Mouse (Mus musculus) heart, embryonic 16.5 days (tissue): Measurements from ENCODE around the gene Ube2n. TPM values are rescaled to one million over a fixed set of nuclear protein-coding genes. Genes with fewer than 3 reads are reported as not detected.

Source experiments
- ATAC-seq: fragments of 200-750 bp; cut with Nextera tagmentation; replicated peaks from 2 replicates; pipeline ENCODE4 v1.8.0; 2017; ENCODE audit warnings: moderate number of reproducible peaks; ENCODE audit not compliant: insufficient read depth, low FRiP score; ENCODE audit errors: extremely low read depth
- H3K27ac ChIP-seq: fragments of 300-500 bp; sonication (generic); 2 replicates; pipeline ENCODE4 v1.5.1; 2014; ENCODE audit warnings: mild to moderate bottlenecking, low read length, control low read depth, moderate library complexity
- H3K27me3 ChIP-seq: fragments of 300-500 bp; sonication (generic); 2 replicates; pipeline ENCODE4 v1.6.1; 2014; ENCODE audit warnings: low read length, mixed read lengths; ENCODE audit not compliant: control insufficient read depth, insufficient read depth
- H3K36me3 ChIP-seq: fragments of 300-500 bp; sonication (generic); 2 replicates; pipeline ENCODE4 v1.6.1; 2014; ENCODE audit not compliant: control insufficient read depth, insufficient read depth
- H3K4me1 ChIP-seq: fragments of 300-500 bp; sonication (generic); 2 replicates; pipeline ENCODE4 v1.6.1; 2014; ENCODE audit warnings: low read length, mixed read lengths; ENCODE audit not compliant: control insufficient read depth, insufficient read depth
- H3K4me2 ChIP-seq: fragments of 300-500 bp; sonication (generic); 2 replicates; pipeline ENCODE4 v1.6.1; 2014; ENCODE audit warnings: low read depth, mild to moderate bottlenecking, control low read depth, low read length
- H3K4me3 ChIP-seq: fragments of 300-500 bp; sonication (generic); 2 replicates; pipeline ENCODE4 v1.5.1; 2014; ENCODE audit warnings: mild to moderate bottlenecking, control low read depth, low read length
- H3K9ac ChIP-seq: fragments of 300-500 bp; sonication (generic); 2 replicates; pipeline ENCODE4 v1.6.1; 2014; ENCODE audit warnings: low read length, control low read depth
- H3K9me3 ChIP-seq: fragments of 300-500 bp; sonication (generic); replicated peaks from 2 replicates; pipeline ENCODE4 v1.6.1; 2016; ENCODE audit warnings: low read length; ENCODE audit not compliant: control insufficient read depth
- WGBS: fragments of 180-500 bp; shearing (Covaris S2); extraction: QIAGEN DNeasy Blood & Tissue Kit; methylation state at CpG from one replicate; pipeline ENCODE4 v1.1.7; 2014; 5-methylcytosine and 5-hydroxymethylcytosine counted together
- polyA plus RNA-seq: library from polyadenylated mRNA; unstranded; fragments of >200 nt; fragmentation: Nextera tagmentation; extraction: Ambion mirVana; gene quantifications from 2 replicates; pipeline ENCODE4 v1.2.1, GENCODE M21; 2015

The Ube2n gene
- polyA plus RNA-seq, 1 experiment from 2014 or later: 246 TPM

GRCm38 (mm10) chr10:95566786-95567185 lies 51.8 kb downstream of the Ube2n start:
- no peaks in the 10 kb centered on the region for H3K27me3 ChIP-seq
- H3K4me1 ChIP-seq: peaks cover 11% of the 10 kb centered on the region
- H3K9ac ChIP-seq: no peak overlapping the region
- WGBS: 84% methylated on average over 3 of the region's 3 CpGs
- no peaks in the 10 kb centered on the region for H3K9me3 ChIP-seq
- no peak for ATAC-seq
- H3K36me3 ChIP-seq: no peaks in the 10 kb centered on the region
- H3K4me2 ChIP-seq: no peak overlapping the region
- H3K4me3 ChIP-seq: no peak overlapping the region
- no peak overlapping the region for H3K27ac ChIP-seq

GRCm38 (mm10) chr10:95567550-95567949 lies 52.6 kb downstream of the Ube2n start:
- Histone ChIP-seq H3K27me3 (no peaks in the 10 kb centered on the region), H3K9ac (no peak overlapping the region), H3K4me1 (peaks cover 11% of the 10 kb centered on the region), H3K36me3 (no peaks in the 10 kb centered on the region), H3K4me2 (no peak overlapping the region), H3K27ac (no peak overlapping the region), H3K4me3 (no peak overlapping the region), H3K9me3 (no peaks in the 10 kb centered on the region)
- no peak for ATAC-seq
- 76% methylated on average over 5 of the region's 5 CpGs for WGBS

- Histone ChIP-seq H3K4me2 (no peak overlapping the region), H3K9me3 (no peaks in the 10 kb centered on the region), H3K27me3 (no peaks in the 10 kb centered on the region), H3K36me3 (no peaks in the 10 kb centered on the region), H3K4me3 (no peak overlapping the region), H3K27ac (no peak overlapping the region), H3K4me1 (peaks cover 11% of the 10 kb centered on the region), H3K9ac (no peak overlapping the region)
- WGBS: 84% methylated on average over 6 of the region's 6 CpGs
- ATAC-seq: no peak
Observed at GRCm38 (mm10) chr10:95568016-95568415, 53.1 kb downstream of the Ube2n start.

- Histone ChIP-seq H3K4me1 (peaks cover 9% of the 10 kb centered on the region), H3K36me3 (no peaks in the 10 kb centered on the region), H3K27ac (no peak overlapping the region), H3K4me3 (no peak overlapping the region), H3K9ac (no peak overlapping the region), H3K4me2 (no peak overlapping the region), H3K27me3 (no peaks in the 10 kb centered on the region), H3K9me3 (no peaks in the 10 kb centered on the region)
- ATAC-seq: no peak
- WGBS: 39% methylated on average over 2 of the region's 2 CpGs
Observed at GRCm38 (mm10) chr10:95569441-95569840, 54.5 kb downstream of the Ube2n start.

- Histone ChIP-seq H3K9ac (no peak overlapping the region), H3K4me1 (0 out of 2 replicates have a peak, but pooled peaks cover 2% of the 10 kb centered on the region), H3K9me3 (no peaks in the 10 kb centered on the region), H3K27me3 (no peaks in the 10 kb centered on the region), H3K4me3 (no peak overlapping the region), H3K36me3 (no peaks in the 10 kb centered on the region), H3K27ac (no peak overlapping the region), H3K4me2 (no peak overlapping the region)
- 48% methylated on average over 4 of the region's 4 CpGs for WGBS
- no peak for ATAC-seq
Observed at GRCm38 (mm10) chr10:95574994-95575393, 60.0 kb downstream of the Ube2n start.

GRCm38 (mm10) chr10:95575839-95576380 lies 61.0 kb downstream of the Ube2n start:
- ATAC-seq: no peak
- Histone ChIP-seq H3K4me2 (no peak overlapping the region), H3K9ac (no peak overlapping the region), H3K36me3 (no peaks in the 10 kb centered on the region), H3K27me3 (no peaks in the 10 kb centered on the region), H3K4me1 (0 out of 2 replicates have a peak, but pooled peaks cover 2% of the 10 kb centered on the region), H3K4me3 (no peak overlapping the region), H3K27ac (no peak overlapping the region), H3K9me3 (no peaks in the 10 kb centered on the region)
- WGBS: 83% methylated on average over 10 of the region's 10 CpGs

GRCm38 (mm10) chr10:95576876-95577566 lies 62.1 kb downstream of the Ube2n start:
- no peaks in the 10 kb centered on the region for H3K9me3 ChIP-seq
- no peaks in the 10 kb centered on the region for H3K27me3 ChIP-seq
- no peak overlapping the region for H3K4me3 ChIP-seq
- 62% methylated on average over 14 of the region's 14 CpGs for WGBS
- H3K4me1 ChIP-seq: 0 out of 2 replicates have a peak, but pooled peaks cover 2% of the 10 kb centered on the region
- no peaks in the 10 kb centered on the region for H3K36me3 ChIP-seq
- no peak overlapping the region for H3K9ac ChIP-seq
- ATAC-seq: no peak
- H3K27ac ChIP-seq: no peak overlapping the region
- no peak overlapping the region; the same call in none of the 2 replicates for H3K4me2 ChIP-seq

- Histone ChIP-seq H3K4me1 (0 out of 2 replicates have a peak, but pooled peaks cover 2% of the 10 kb centered on the region), H3K27me3 (no peaks in the 10 kb centered on the region), H3K9ac (no peak overlapping the region), H3K9me3 (no peaks in the 10 kb centered on the region), H3K4me2 (no peak overlapping the region), H3K27ac (no peak overlapping the region), H3K4me3 (no peak overlapping the region), H3K36me3 (no peaks in the 10 kb centered on the region)
- 39% methylated on average over 4 of the region's 4 CpGs for WGBS
- no peak for ATAC-seq
Observed at GRCm38 (mm10) chr10:95577567-95577950, 62.6 kb downstream of the Ube2n start.

GRCm38 (mm10) chr10:95585554-95585953 lies 70.6 kb downstream of the Ube2n start:
- H3K27ac ChIP-seq: no peak overlapping the region
- WGBS: 78% methylated on average over 6 of the region's 6 CpGs
- no peaks in the 10 kb centered on the region for H3K27me3 ChIP-seq
- peaks cover 5% of the 10 kb centered on the region; the same call in 1 of the 2 replicates for H3K9me3 ChIP-seq
- no peaks in the 10 kb centered on the region for H3K36me3 ChIP-seq
- ATAC-seq: no peak
- H3K4me2 ChIP-seq: no peak overlapping the region
- 0 out of 2 replicates have a peak, but pooled peaks cover 2% of the 10 kb centered on the region for H3K4me1 ChIP-seq
- H3K4me3 ChIP-seq: no peak overlapping the region
- H3K9ac ChIP-seq: no peak overlapping the region
